Mouse (Mus musculus) cerebellum, adult 2 months (tissue): ENCODE measurements around the gene Acyp1.

Source experiments
- CTCF ChIP-seq: fragments of 200-500 bp; IDR thresholded peaks from 2 replicates; pipeline ENCODE4 v1.5.1; 2011; ENCODE audit warnings: low read depth, mild to moderate bottlenecking, control low read depth, low read length, moderate library complexity, borderline replicate concordance; ENCODE audit not compliant: insufficient read depth
- POLR2A ChIP-seq: fragments of 200-500 bp; IDR thresholded peaks from 2 replicates; pipeline ENCODE4 v1.6.1; 2011; ENCODE audit warnings: low read length, control low read depth, borderline replicate concordance; ENCODE audit not compliant: insufficient read depth

- TF ChIP-seq POLR2A (no peak), CTCF (no peak)
These were observed 383 bp upstream of the Acyp1 start, which contains the start of gene Zc2hc1c for GRCm38 (mm10) chr12:85288486-85289156.
